Mouse (Mus musculus) central nervous system, embryonic 14 days (tissue): ENCODE results near the gene Adgrg4. TPM values are rescaled to one million over a fixed set of nuclear protein-coding genes. Genes with fewer than 3 reads are reported as not detected.

ENCODE experiments used
- polyA plus RNA-seq: library from polyadenylated mRNA; depleted of rRNA; stranded (reverse); fragments of >200 nt; gene quantifications from 2 replicates; pipeline ENCODE4 v1.2.3, GENCODE M21; 2012; rRNA removed

Adgrg4 gene
- polyA plus RNA-seq, result not detected in 2 replicates

GRCm38 (mm10) chrX:56869863-56870262 lies at the start of gene Adgrg4:
Adgrg4 (plus strand) TSS chrX:56870163.

GRCm38 (mm10) chrX:56821765-56822603 lies 48.0 kb upstream of the Adgrg4 start, which contains the start of gene Map7d3:
Map7d3 (minus strand) TSS chrX:56822326.

GRCm38 (mm10) chrX:57042774-57043173 lies 172.8 kb downstream of the Adgrg4 start, which contains the start of gene Brs3:
Brs3 (plus strand) TSS chrX:57043074.

Other genes with a start within 250 kb of the Adgrg4 start
- 205 and 210 TPM in 2 replicates for gene Fhl1, start 138.4 kb upstream of the Adgrg4 start, polyA plus RNA-seq
- gene Map7d3, start 47.8 kb upstream of the Adgrg4 start, polyA plus RNA-seq, result 0.53 and 0.95 TPM in 2 replicates
- 0.09 and 0.10 TPM in 2 replicates for gene Brs3, start 172.9 kb downstream of the Adgrg4 start, polyA plus RNA-seq
- gene Htatsf1, start 183.4 kb downstream of the Adgrg4 start, polyA plus RNA-seq, result 48.6 and 50.9 TPM in 2 replicates
- gene Vgll1, start 217.9 kb downstream of the Adgrg4 start, polyA plus RNA-seq, result 0.06 TPM in 1 of 2 replicates, not detected in the other